ENCODE assay signal across 15 mouse cellular contexts in the genomic region with DNA sequence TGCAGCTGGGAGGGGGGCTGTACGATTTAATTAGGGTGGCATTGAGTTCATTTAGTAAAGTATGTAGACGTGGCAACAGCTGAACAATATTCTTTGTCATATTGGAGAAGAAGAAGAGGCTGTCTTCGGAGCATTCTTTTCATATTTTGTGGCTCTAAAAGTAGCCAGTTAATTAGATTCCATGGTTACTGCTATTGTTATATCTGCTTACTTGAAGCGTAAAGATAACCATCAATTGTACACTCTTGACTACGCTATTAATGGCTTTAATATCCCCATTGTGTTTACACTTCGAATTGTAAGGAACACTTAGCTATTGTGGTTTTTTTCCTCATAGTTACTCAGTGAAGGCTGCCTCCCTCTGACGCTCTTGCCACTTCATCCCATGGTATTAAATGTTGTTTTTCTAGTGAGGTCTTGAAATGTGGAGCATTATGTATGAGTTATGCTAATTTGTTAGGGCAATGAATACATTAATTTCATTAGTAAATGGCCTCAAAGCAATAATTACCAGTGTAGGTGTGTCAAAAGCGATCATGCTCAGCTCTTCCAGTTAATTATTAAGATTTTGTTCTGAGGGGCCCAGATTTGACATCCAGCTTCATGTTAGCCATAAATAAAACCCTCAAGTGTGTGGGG.
"Had no signal": no experiment of that assay in that cellular context is flagged by ENCODE, and none has a peak within 500 bp of the region (broad histone marks: within the 10 kb centered on the region; RNA-seq: fewer than 3 reads in every experiment).

No protein-coding gene starts in this region.

- H3K4me2 ChIP-seq: intestine, embryonic 15.5 days; kidney, embryonic 15.5 days; limb, embryonic 12.5 days; neural tube, embryonic 15.5 days had no signal

- ATAC-seq: intestine, embryonic 15.5 days had no signal

- DNase-seq: kidney, adult 2 months; kidney, postnatal 25 days; layer of hippocampus, postnatal 36 days; lung, adult 18-20 months; lung, postnatal 36 days; right cerebral cortex, postnatal 4 days; spleen, adult 18-20 months; thymus, adult 18-20 months; thymus, postnatal 14 days had no signal

- H3K36me3 ChIP-seq: intestine, embryonic 15.5 days; kidney, embryonic 15.5 days; limb, embryonic 12.5 days; neural tube, embryonic 15.5 days had no signal

- H3K27ac ChIP-seq: intestine, embryonic 15.5 days; kidney, embryonic 15.5 days; limb, embryonic 12.5 days; liver, embryonic 14.5 days; neural tube, embryonic 15.5 days had no signal

- H3K9me3 ChIP-seq: intestine, embryonic 15.5 days; kidney, embryonic 15.5 days; limb, embryonic 12.5 days; neural tube, embryonic 15.5 days had no signal

- H3K4me3 ChIP-seq: intestine, embryonic 15.5 days; kidney, embryonic 15.5 days; limb, embryonic 12.5 days; myocyte; neural tube, embryonic 15.5 days had no signal

- H3K27me3 ChIP-seq: intestine, embryonic 15.5 days; kidney, embryonic 15.5 days; limb, embryonic 12.5 days; neural tube, embryonic 15.5 days had no signal

- H3K9ac ChIP-seq: intestine, embryonic 15.5 days; kidney, embryonic 15.5 days; limb, embryonic 12.5 days; liver, embryonic 14.5 days; neural tube, embryonic 15.5 days had no signal

- H3K4me1 ChIP-seq: intestine, embryonic 15.5 days had no signal
